Mouse (Mus musculus): ENCODE measurements around the gene Sdk1. TPM values are rescaled to one million over a fixed set of nuclear protein-coding genes. Genes with fewer than 3 reads are reported as not detected.

Sdk1 gene
- polyA plus RNA-seq (2015; fragmentation: Nextera tagmentation; extraction: Ambion mirVana) = 0.71 and 0.78 TPM in 2 replicates

- Histone ChIP-seq H3K27ac (no peak within 1 kb of the TSS), H3K4me2 (peak within 1 kb of the TSS; percentile 96), H3K9me3 (replicated peaks) (no peaks in the 10 kb centered on the region), H3K4me3 (peak within 1 kb of the TSS; percentile 60), H3K4me1 (peaks cover 36% of the 10 kb centered on the region), H3K36me3 (ENCODE audit: poor library complexity, severe bottlenecking) (no peaks in the 10 kb centered on the region), H3K9ac (peak within 1 kb of the TSS; percentile 80), H3K27me3 (peaks cover 66% of the 10 kb centered on the region)
- peak; percentile 96 for ATAC-seq
- under 1% methylated on average over 76 of the region's 77 CpGs for WGBS
Observed at GRCm38 (mm10) chr5:141240841-141241543, at the start of gene Sdk1. TSS of gene Sdk1 (plus strand) at chr5:141241490.

GRCm38 (mm10) chr5:141197278-141197677, 44.0 kb upstream of the Sdk1 start:
- no peaks in the 10 kb centered on the region for H3K36me3 ChIP-seq (ENCODE audit: poor library complexity, severe bottlenecking)
- 31% methylated on average over 4 of the region's 4 CpGs for WGBS
- H3K27me3 ChIP-seq = no peaks in the 10 kb centered on the region
- ATAC-seq = no peak
- H3K4me1 ChIP-seq = peaks cover 11% of the 10 kb centered on the region
- H3K4me2 ChIP-seq = peak overlapping the region; percentile 12
- no peak overlapping the region for H3K27ac ChIP-seq
- H3K9ac ChIP-seq = no peak overlapping the region
- no peak overlapping the region for H3K4me3 ChIP-seq
- H3K9me3 ChIP-seq (replicated peaks) = no peaks in the 10 kb centered on the region

- no peaks in the 10 kb centered on the region for H3K27me3 ChIP-seq
- H3K27ac ChIP-seq = no peak overlapping the region
- ATAC-seq = no peak
- no peak overlapping the region for H3K4me2 ChIP-seq
- no peaks in the 10 kb centered on the region for H3K36me3 ChIP-seq (ENCODE audit: poor library complexity, severe bottlenecking)
- H3K4me1 ChIP-seq = peaks cover 5% of the 10 kb centered on the region
- H3K4me3 ChIP-seq = no peak overlapping the region
- H3K9ac ChIP-seq = no peak overlapping the region
- no peaks in the 10 kb centered on the region for H3K9me3 ChIP-seq (replicated peaks)
- WGBS = 80% methylated on average over 11 of the region's 11 CpGs
Observed at GRCm38 (mm10) chr5:141202276-141203065, 38.8 kb upstream of the Sdk1 start.

- WGBS = 55% methylated on average over 5 of the region's 5 CpGs
- no peak for ATAC-seq
- no peak overlapping the region for H3K4me3 ChIP-seq
- no peaks in the 10 kb centered on the region for H3K36me3 ChIP-seq (ENCODE audit: poor library complexity, severe bottlenecking)
- H3K9me3 ChIP-seq (replicated peaks) = no peaks in the 10 kb centered on the region
- no peaks in the 10 kb centered on the region for H3K4me1 ChIP-seq
- H3K27me3 ChIP-seq = no peaks in the 10 kb centered on the region
- no peak overlapping the region for H3K27ac ChIP-seq
- H3K9ac ChIP-seq = no peak overlapping the region
- H3K4me2 ChIP-seq = no peak overlapping the region
Observed at GRCm38 (mm10) chr5:141207061-141207460, 34.2 kb upstream of the Sdk1 start.

- Histone ChIP-seq H3K4me2 (no peak overlapping the region), H3K27ac (no peak overlapping the region), H3K4me1 (no peaks in the 10 kb centered on the region), H3K27me3 (no peaks in the 10 kb centered on the region), H3K4me3 (no peak overlapping the region), H3K9me3 (replicated peaks) (no peaks in the 10 kb centered on the region), H3K36me3 (ENCODE audit: poor library complexity, severe bottlenecking) (no peaks in the 10 kb centered on the region), H3K9ac (no peak overlapping the region)
- ATAC-seq = no peak
- WGBS = 81% methylated on average over 3 of the region's 3 CpGs
Observed at GRCm38 (mm10) chr5:141225243-141225642, 16.0 kb upstream of the Sdk1 start.

GRCm38 (mm10) chr5:141234326-141234725, 7.0 kb upstream of the Sdk1 start:
- no peaks in the 10 kb centered on the region for H3K36me3 ChIP-seq (ENCODE audit: poor library complexity, severe bottlenecking)
- peaks cover 12% of the 10 kb centered on the region for H3K27me3 ChIP-seq
- H3K9ac ChIP-seq = no peak overlapping the region
- ATAC-seq = no peak
- H3K9me3 ChIP-seq (replicated peaks) = no peaks in the 10 kb centered on the region
- 6% methylated on average over 4 of the region's 4 CpGs for WGBS
- H3K4me3 ChIP-seq = no peak overlapping the region
- H3K27ac ChIP-seq = no peak overlapping the region
- H3K4me2 ChIP-seq = no peak overlapping the region
- peaks cover 5% of the 10 kb centered on the region for H3K4me1 ChIP-seq

- WGBS = 28% methylated on average over 5 of the region's 5 CpGs
- H3K4me3 ChIP-seq = no peak overlapping the region
- H3K4me2 ChIP-seq = no peak overlapping the region
- no peak for ATAC-seq
- peaks cover 52% of the 10 kb centered on the region for H3K27me3 ChIP-seq
- H3K4me1 ChIP-seq = peaks cover 38% of the 10 kb centered on the region
- no peaks in the 10 kb centered on the region for H3K36me3 ChIP-seq (ENCODE audit: poor library complexity, severe bottlenecking)
- H3K9me3 ChIP-seq (replicated peaks) = no peaks in the 10 kb centered on the region
- H3K27ac ChIP-seq = no peak overlapping the region
- no peak overlapping the region for H3K9ac ChIP-seq
Observed at GRCm38 (mm10) chr5:141239401-141239800, 1.9 kb upstream of the Sdk1 start.

GRCm38 (mm10) chr5:141240441-141240840, 849 bp upstream of the Sdk1 start:
- no peaks in the 10 kb centered on the region for H3K9me3 ChIP-seq (replicated peaks)
- no peak for ATAC-seq
- peak overlapping the region; percentile 60 for H3K4me3 ChIP-seq
- H3K9ac ChIP-seq = peak overlapping the region; percentile 62
- H3K4me2 ChIP-seq = peak overlapping the region; percentile 96
- no peak overlapping the region for H3K27ac ChIP-seq
- H3K4me1 ChIP-seq = peaks cover 36% of the 10 kb centered on the region
- no peaks in the 10 kb centered on the region for H3K36me3 ChIP-seq (ENCODE audit: poor library complexity, severe bottlenecking)
- 0% methylated on average over 10 of the region's 10 CpGs for WGBS
- peaks cover 60% of the 10 kb centered on the region for H3K27me3 ChIP-seq

GRCm38 (mm10) chr5:141241645-141242284, 475 bp downstream of the Sdk1 start:
- Histone ChIP-seq H3K4me3 (peak overlapping the region; percentile 60), H3K9me3 (replicated peaks) (no peaks in the 10 kb centered on the region), H3K36me3 (ENCODE audit: poor library complexity, severe bottlenecking) (no peaks in the 10 kb centered on the region), H3K4me2 (peak overlapping the region; percentile 96), H3K27ac (no peak overlapping the region), H3K9ac (peak overlapping the region; percentile 80), H3K27me3 (peaks cover 67% of the 10 kb centered on the region), H3K4me1 (peaks cover 36% of the 10 kb centered on the region)
- peak; percentile 0; the same call in 1 of the 2 replicates for ATAC-seq
- WGBS = under 1% methylated on average over 65 of the region's 82 CpGs

GRCm38 (mm10) chr5:141243253-141243965, 2.1 kb downstream of the Sdk1 start:
- no peaks in the 10 kb centered on the region for H3K36me3 ChIP-seq (ENCODE audit: poor library complexity, severe bottlenecking)
- ATAC-seq = no peak
- H3K27me3 ChIP-seq = peaks cover 65% of the 10 kb centered on the region
- peak overlapping the region; percentile 49 for H3K9ac ChIP-seq
- H3K4me3 ChIP-seq = peak overlapping the region; percentile 37
- no peak overlapping the region for H3K27ac ChIP-seq
- WGBS = 2% methylated on average over 33 of the region's 33 CpGs
- no peaks in the 10 kb centered on the region for H3K9me3 ChIP-seq (replicated peaks)
- peaks cover 36% of the 10 kb centered on the region for H3K4me1 ChIP-seq
- H3K4me2 ChIP-seq = peak overlapping the region; percentile 96

GRCm38 (mm10) chr5:141264253-141264652, 23.0 kb downstream of the Sdk1 start:
- Histone ChIP-seq H3K4me3 (no peak overlapping the region), H3K36me3 (ENCODE audit: poor library complexity, severe bottlenecking) (no peaks in the 10 kb centered on the region), H3K27ac (no peak overlapping the region), H3K4me1 (no peaks in the 10 kb centered on the region), H3K4me2 (no peak overlapping the region), H3K27me3 (no peaks in the 10 kb centered on the region), H3K9ac (no peak overlapping the region), H3K9me3 (replicated peaks) (no peaks in the 10 kb centered on the region)
- no peak for ATAC-seq
- WGBS = 91% methylated on average over 1 of the region's 1 CpGs
